Mouse (Mus musculus) adipose tissue, adult 10 weeks (tissue): ENCODE measurements around the gene Nlrp1a. TPM values are rescaled to one million over a fixed set of nuclear protein-coding genes. Genes with fewer than 3 reads are reported as not detected.

Experiments used
- polyA plus RNA-seq: library from polyadenylated mRNA; stranded (reverse); fragments of 350-450 nt; fragmentation: Illumina TruSeq; extraction: RNeasy Lipid Tissue Mini Kit (QIAGEN cat#74804); gene quantifications from one replicate; pipeline ENCODE4 v1.2.3, GENCODE M21; 2014; ENCODE audit warnings: low read depth, low replicate concordance

The Nlrp1a gene
- 0.20 TPM for polyA plus RNA-seq

GRCm38 (mm10) chr11:71144661-71145060 lies at the start of gene Nlrp1a:
Nlrp1a (minus strand) TSS chr11:71144704.

Other genes with a start within 250 kb of the Nlrp1a start
- gene Nup88, start 174.7 kb downstream of the Nlrp1a start, polyA plus RNA-seq: 61.5 TPM
- 32.0 TPM for gene Rpain, start 174.5 kb downstream of the Nlrp1a start, polyA plus RNA-seq
- 72.2 TPM for gene C1qbp, start 161.7 kb downstream of the Nlrp1a start, polyA plus RNA-seq
- 22.2 TPM for gene Dhx33, start 140.3 kb downstream of the Nlrp1a start, polyA plus RNA-seq
- 14.3 TPM for gene Mis12, start 125.1 kb downstream of the Nlrp1a start, polyA plus RNA-seq
- 30.9 TPM for gene Derl2, start 124.9 kb downstream of the Nlrp1a start, polyA plus RNA-seq
- gene 6330403K07Rik, start 111.2 kb downstream of the Nlrp1a start, polyA plus RNA-seq: 3.8 TPM
- 0.83 TPM for gene Nlrp1b, start 86.0 kb upstream of the Nlrp1a start, polyA plus RNA-seq